Mouse (Mus musculus): ENCODE results near the gene Hormad1.
"Not testable (repeated sequence)": the region's sequence is repeated elsewhere in the genome, so short reads cannot be mapped to it uniquely, and the experiment has no call there.

DNA sequence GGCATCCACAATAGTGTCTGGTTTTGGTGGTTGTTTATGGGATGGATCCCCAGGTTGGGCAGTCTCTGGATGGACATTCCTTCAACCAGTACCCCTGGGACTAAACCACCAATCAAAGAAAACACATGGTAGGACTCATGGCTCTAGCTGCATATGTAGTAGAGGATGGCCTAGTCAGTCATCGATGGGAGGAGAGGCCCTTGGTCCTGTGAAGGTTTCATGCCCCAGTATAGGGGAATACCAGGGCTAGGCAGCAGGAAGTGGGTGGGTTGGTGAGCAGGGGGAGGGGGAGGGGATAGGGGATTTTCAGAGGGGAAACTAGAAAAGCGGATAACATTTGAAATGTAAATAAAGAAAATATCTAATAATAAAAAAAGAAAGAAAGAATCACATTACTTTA is 18.3 kb upstream of the Hormad1 start:
- TF ChIP-seq POLR2A (IDR thresholded peaks at IDR 0.05; ENCODE audit: extremely low read depth, insufficient read depth, low read length); CTCF (IDR thresholded peaks at IDR 0.05; ENCODE audit: low read depth, low read length): not testable (repeated sequence)

Data from liver, adult 2 months (tissue).